Mouse (Mus musculus) liver, adult 2 months (tissue): ENCODE data around the gene 5730522E02Rik.

Source experiments
- CTCF ChIP-seq: fragments of 200-500 bp; IDR thresholded peaks from 2 replicates; pipeline ENCODE4 v1.5.1; 2011; ENCODE audit warnings: low read depth, low read length, control low read depth
- POLR2A ChIP-seq: fragments of 200-500 bp; IDR thresholded peaks from 2 replicates; pipeline ENCODE4 v1.6.1; 2011; ENCODE audit warnings: low read length, control low read depth; ENCODE audit not compliant: insufficient read depth; ENCODE audit errors: extremely low read depth

DNA sequence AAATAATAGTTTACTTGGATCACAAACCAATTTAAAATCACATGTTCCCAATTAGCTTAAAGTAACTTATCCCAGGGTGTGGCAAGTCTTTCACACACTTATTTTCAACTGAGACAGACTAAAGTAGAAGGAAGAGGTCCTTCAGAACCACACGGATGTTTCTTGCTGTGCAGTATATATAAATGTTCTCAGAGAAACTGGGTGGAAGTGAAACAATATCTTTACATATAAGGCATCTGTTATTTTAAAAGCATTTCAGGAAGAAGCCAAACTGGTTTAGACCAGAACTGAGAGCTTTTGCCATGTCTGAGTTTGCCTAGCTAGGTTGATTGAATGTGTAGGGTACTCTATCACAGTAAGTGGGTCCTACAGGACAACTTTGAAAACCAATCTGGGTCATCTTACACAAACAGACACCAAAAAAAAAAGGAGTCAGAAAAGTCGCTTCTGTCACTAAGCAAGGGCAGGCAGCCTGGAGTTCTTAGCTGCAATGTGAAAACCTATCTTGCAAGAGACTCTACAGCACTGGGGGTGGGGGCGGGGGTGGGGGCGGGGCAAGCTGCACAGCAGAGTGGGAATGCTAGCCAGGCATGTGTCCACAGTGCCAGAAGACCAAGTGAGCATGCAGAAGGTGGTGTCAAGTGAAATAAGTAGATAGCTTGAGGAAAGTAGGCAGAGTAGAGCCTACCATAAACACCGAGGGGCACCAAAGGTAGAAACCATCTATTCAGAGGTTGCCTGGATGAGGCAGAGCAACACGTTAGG lies 463.3 kb downstream of the 5730522E02Rik start:
- TF ChIP-seq POLR2A (no peak), CTCF (no peak)
